8 mouse cellular contexts compared by ENCODE assay signal in genomic region chr11:50210101-50210504, GRCm38 (mm10). TPM values are rescaled to one million over a fixed set of nuclear protein-coding genes. Genes with fewer than 3 reads are reported as not detected.
A peak's percentile ranks its signal among the peaks of the same experiment; 100 is the strongest.
DNase-seq lines count a peak whose midpoint lies in the region; ATAC-seq and TF ChIP-seq lines count a peak whose summit lies in the region.

No protein-coding gene starts in this region.

- H3K4me2 ChIP-seq in embryonic facial prominence, embryonic 15.5 days (replicated peaks): peak overlapping the region; percentile 50

- DNase-seq in heart, adult 9 months (ENCODE audit: low spot score in 2 of 2): peak; percentile 90 to 94
- DNase-seq in kidney, adult 9 months: peak; percentile 94
- DNase-seq in liver: peak; percentile 95
- peak; percentile 73 to 79 for DNase-seq in monocyte, adult 2 months (ENCODE audit: low read depth in 1 of 2, low spot score in 2 of 2)
- DNase-seq in spleen, postnatal 14 days (ENCODE audit: low spot score in 2 of 2): peak; percentile 78 to 83

- peak; percentile 93 for ATAC-seq in embryonic facial prominence, embryonic 15.5 days (ENCODE audit: insufficient number of reproducible peaks, low FRiP score, low TSS enrichment, low read depth)

- H3K79me2 ChIP-seq in C2C12 (ENCODE audit: control insufficient read depth, insufficient read depth): peaks cover 64% of the 10 kb centered on the region

- under 1% methylated on average over 24 of the region's 24 CpGs for WGBS in embryonic facial prominence, embryonic 15.5 days

- peak overlapping the region; percentile 99 for H3K4me3 ChIP-seq in C2C12 (ENCODE audit: insufficient read depth, poor library complexity, severe bottlenecking)
- peak overlapping the region; percentile 94 for H3K4me3 ChIP-seq in bone marrow macrophage, adult 2 months (ENCODE audit: insufficient read depth, low read length)
- peak overlapping the region; percentile 98 for H3K4me3 ChIP-seq in embryonic facial prominence, embryonic 15.5 days (replicated peaks)

- H3ac ChIP-seq in C2C12 (ENCODE audit: control insufficient read depth, insufficient read length, low read depth): peak overlapping the region; percentile 82

- no peaks in the 10 kb centered on the region for H3K27me3 ChIP-seq in C2C12 (ENCODE audit: control insufficient read depth, insufficient read depth, insufficient read length)
- H3K27me3 ChIP-seq in embryonic facial prominence, embryonic 15.5 days: no peaks in the 10 kb centered on the region

- peaks cover 42% of the 10 kb centered on the region for H3K36me3 ChIP-seq in C2C12 (ENCODE audit: control insufficient read depth, insufficient read depth)
- H3K36me3 ChIP-seq in embryonic facial prominence, embryonic 15.5 days: peaks cover 30% of the 10 kb centered on the region

- H3K4me1 ChIP-seq in bone marrow macrophage, adult 2 months (ENCODE audit: control insufficient read depth, insufficient read depth, low read length): peaks cover 51% of the 10 kb centered on the region
- peaks cover 19% of the 10 kb centered on the region for H3K4me1 ChIP-seq in embryonic facial prominence, embryonic 15.5 days

- H3K9ac ChIP-seq in embryonic facial prominence, embryonic 15.5 days: peak overlapping the region; percentile 96

- H3K27ac ChIP-seq in bone marrow macrophage, adult 2 months (ENCODE audit: insufficient read depth, low read depth, low read length): peak overlapping the region; percentile 96
- peak overlapping the region; percentile 98 for H3K27ac ChIP-seq in embryonic facial prominence, embryonic 15.5 days (replicated peaks)

- H3K9me3 ChIP-seq in embryonic facial prominence, embryonic 15.5 days (replicated peaks): no peaks in the 10 kb centered on the region

- TF ChIP-seq CTCF in C2C12 (IDR thresholded peaks at IDR 0.05; ENCODE audit: control insufficient read depth, insufficient read depth, insufficient read length): no peak
- no peak for TF ChIP-seq CTCF in bone marrow macrophage, adult 2 months (IDR thresholded peaks at IDR 0.05; ENCODE audit: low read depth, low read length)

- no peak for TF ChIP-seq POLR2A in bone marrow macrophage, adult 2 months (IDR thresholded peaks at IDR 0.05; ENCODE audit: borderline replicate concordance, low read depth, low read length)

- H3K79me3 ChIP-seq in C2C12 (ENCODE audit: low read depth): peaks cover 50% of the 10 kb centered on the region

TF ChIP-seq in C2C12, 6 proteins besides CTCF, POLR2A, EP300 and RAD21:
- TF ChIP-seq MAX (IDR thresholded peaks at IDR 0.05): peak; percentile 72
- no peak for TF ChIP-seq MYOG (IDR thresholded peaks at IDR 0.05; ENCODE audit: control insufficient read depth, extremely low read depth, insufficient read length)

RNA-seq across cellular contexts. Expression of gene Sqstm1, which starts 0.5 kb away (rescaled TPM):
- 660 TPM for polyA plus RNA-seq in C2C12 (2012; fragmentation: generic; extraction: Trizol)
- polyA plus RNA-seq in bone marrow macrophage, adult 2 months (2012; ENCODE audit: insufficient read depth, insufficient read length, missing spikeins): 560 and 577 TPM in 2 replicates
- polyA plus RNA-seq in embryonic facial prominence, embryonic 15.5 days (2015; fragmentation: Nextera tagmentation; extraction: Ambion mirVana): 272 TPM in 2 replicates

RNA-seq across cellular contexts. Expression of gene Mgat4b, which starts 0.6 kb away (rescaled TPM):
- polyA plus RNA-seq in C2C12 (2012; fragmentation: generic; extraction: Trizol): 139 TPM
- polyA plus RNA-seq in bone marrow macrophage, adult 2 months (2012; ENCODE audit: insufficient read depth, insufficient read length, missing spikeins): 54.0 and 58.7 TPM in 2 replicates
- 26.7 and 32.1 TPM in 2 replicates for polyA plus RNA-seq in embryonic facial prominence, embryonic 15.5 days (2015; fragmentation: Nextera tagmentation; extraction: Ambion mirVana)

RNA-seq across cellular contexts. Expression of gene Ltc4s, which starts 28.3 kb away (rescaled TPM):
- 1.3 TPM for polyA plus RNA-seq in C2C12 (2012; fragmentation: generic; extraction: Trizol)
- 13.1 and 18.1 TPM in 2 replicates for polyA plus RNA-seq in bone marrow macrophage, adult 2 months (2012; ENCODE audit: insufficient read depth, insufficient read length, missing spikeins)
- polyA plus RNA-seq in embryonic facial prominence, embryonic 15.5 days (2015; fragmentation: Nextera tagmentation; extraction: Ambion mirVana): 2.5 and 4.0 TPM in 2 replicates

RNA-seq across cellular contexts. Expression of gene Mrnip, which starts 35.9 kb away (rescaled TPM):
- polyA plus RNA-seq in C2C12 (2012; fragmentation: generic; extraction: Trizol): 4.7 TPM
- polyA plus RNA-seq in bone marrow macrophage, adult 2 months (2012; ENCODE audit: insufficient read depth, insufficient read length, missing spikeins): 3.3 and 3.6 TPM in 2 replicates
- 19.3 and 19.7 TPM in 2 replicates for polyA plus RNA-seq in embryonic facial prominence, embryonic 15.5 days (2015; fragmentation: Nextera tagmentation; extraction: Ambion mirVana)

Comparison
In these comparisons a context has a peak if more than half of its experiments do, and no peak if none do; other contexts are left out.
1. Peak in every context shown above with its lines: DNase-seq, ATAC-seq, H3K4me3 ChIP-seq and H3K27ac ChIP-seq.